Mouse (Mus musculus) mature B cell (primary cell): ENCODE data around the gene Ltbp3.

Experiments used
- in situ Hi-C: fragments of 300-500 bp; cut with MboI; formaldehyde crosslinking; loops from 2 replicates; pipeline ENCODE4 v1.14.3; 2019

Gene Ltbp3

GRCm38 (mm10) chr19:5793917-5794770 lies 53.4 kb downstream of the Ltbp3 start:
- in situ Hi-C loops, result loop anchor here (5.0 kb wide), 1 partner anchor 53 kb away; no protein-coding TSS in a partner anchor

DNA sequence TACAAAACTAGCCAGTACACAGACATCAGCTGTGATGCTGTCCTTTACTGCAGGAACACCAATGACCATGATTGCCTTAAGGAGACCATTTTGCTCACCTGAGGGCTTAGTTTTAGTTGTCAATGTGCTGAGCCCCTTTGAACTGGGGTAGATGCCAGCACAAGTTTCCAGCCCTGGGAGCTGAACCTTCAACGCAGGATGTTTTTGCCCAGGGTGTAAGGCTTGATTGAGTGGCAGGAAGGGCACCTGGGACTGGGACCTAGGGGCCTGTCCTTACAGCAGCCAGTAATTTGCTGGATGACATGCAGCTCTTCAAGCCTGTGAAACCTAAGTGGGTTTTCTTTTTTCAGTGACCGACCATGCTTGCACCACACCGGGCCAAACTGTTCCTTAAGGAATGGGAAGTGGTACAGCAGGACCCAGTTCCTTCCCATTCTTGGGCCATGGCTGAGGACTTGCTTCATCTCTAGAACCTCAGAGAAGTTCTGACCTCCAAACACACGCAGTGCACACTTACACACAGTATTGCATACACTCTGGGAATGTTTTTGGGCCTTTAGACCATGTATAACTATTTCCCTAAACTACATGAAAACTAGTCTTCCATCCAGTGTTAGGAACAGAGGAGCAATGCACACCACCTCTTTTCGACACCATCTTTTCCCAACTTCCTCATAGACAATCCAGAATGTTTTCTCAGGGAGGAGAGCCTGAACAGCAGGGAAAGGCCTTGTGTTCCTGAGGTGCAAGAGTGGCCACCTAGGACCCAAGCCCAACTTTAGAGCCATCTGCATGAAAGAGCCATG lies 54.3 kb downstream of the Ltbp3 start:
- in situ Hi-C loops, result loop anchor here (5.0 kb wide), 1 partner anchor 52 kb away; no protein-coding TSS in a partner anchor

- in situ Hi-C loops, result no loop called here
These were observed 55.2 kb downstream of the Ltbp3 start for GRCm38 (mm10) chr19:5795668-5796572.

DNA sequence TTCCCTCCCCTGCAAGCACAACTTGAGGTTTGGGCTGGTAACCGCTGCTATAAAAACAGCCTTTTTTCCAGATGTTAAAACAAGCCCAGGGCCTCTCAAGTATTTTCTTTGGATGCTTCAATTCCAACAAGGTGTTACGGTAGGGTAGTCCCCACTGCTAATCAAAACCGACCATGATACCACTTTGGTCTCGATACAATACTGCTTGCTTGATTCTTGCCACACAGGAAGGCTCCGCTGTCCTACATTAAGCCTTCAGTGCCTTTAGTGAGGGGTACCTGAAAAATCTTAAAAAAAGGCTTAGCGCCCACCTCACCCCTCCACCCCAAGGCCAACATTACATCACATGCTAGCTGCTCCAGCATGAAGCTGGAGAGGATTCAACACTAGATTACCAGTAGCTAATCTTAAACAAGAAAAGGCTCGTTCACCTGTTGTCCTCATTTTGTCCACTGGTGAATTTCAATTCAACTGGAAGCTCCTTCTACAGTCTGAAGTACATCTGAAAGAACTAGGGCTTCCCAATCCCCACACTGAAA lies 55.9 kb downstream of the Ltbp3 start:
- in situ Hi-C loops, result no loop called here

- in situ Hi-C loops, result no loop called here
These were observed 56.8 kb downstream of the Ltbp3 start for GRCm38 (mm10) chr19:5797381-5798111.

GRCm38 (mm10) chr19:5798700-5799479 lies 58.2 kb downstream of the Ltbp3 start:
- in situ Hi-C loops, result no loop called here

- in situ Hi-C loops, result no loop called here
These were observed 59.1 kb downstream of the Ltbp3 start for GRCm38 (mm10) chr19:5799566-5800349.

DNA sequence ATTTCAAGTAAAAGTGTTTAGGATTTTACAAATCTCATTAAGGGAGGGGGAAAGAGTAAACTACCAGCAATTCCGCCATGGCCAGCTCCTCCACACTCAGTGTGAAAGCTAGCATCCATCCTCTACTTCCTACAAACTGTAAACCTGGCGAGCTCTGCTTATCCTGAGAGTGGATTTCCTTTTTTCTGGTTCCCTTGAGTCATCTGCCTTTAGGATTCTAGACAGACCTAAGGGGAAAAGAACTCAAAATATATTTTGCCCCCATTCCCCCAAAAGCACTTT lies 59.6 kb downstream of the Ltbp3 start:
- in situ Hi-C loops, result no loop called here

DNA sequence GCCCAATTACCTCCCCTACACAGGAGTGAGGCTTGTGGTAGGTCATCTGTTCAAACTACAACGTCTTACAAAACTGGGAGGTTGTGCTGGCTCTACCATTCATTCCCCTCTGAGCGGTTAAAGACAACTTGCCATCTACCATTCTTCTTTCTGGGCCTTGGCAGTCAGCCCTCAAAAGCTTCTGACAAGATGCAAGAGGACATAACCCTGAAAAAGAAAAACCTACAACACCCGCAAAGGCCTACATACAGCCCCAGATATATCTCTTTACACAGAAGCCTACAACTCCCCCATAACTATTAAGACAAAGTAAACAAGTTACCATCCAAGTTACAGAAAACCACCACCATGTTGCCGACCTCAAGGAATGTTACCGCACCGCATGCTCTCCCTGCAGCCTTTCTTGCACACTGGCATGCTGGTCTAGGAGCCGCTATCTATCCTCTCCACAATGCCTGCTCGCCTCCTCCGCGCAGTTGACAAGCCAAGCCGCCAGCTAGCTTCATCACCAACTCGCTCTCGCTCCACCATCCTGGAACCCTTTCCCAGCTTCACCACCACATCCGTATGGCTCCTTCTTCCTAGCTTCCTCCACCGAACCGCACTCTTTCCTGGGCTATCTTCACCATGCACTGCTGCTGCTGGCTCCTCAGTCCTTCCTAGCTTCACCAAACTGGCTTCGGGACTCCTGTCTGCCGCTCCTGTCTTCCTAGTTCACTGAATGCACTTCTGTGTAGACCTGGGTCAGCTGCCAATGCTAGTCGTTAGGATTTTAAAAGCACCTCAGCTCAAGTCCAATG lies 60.1 kb downstream of the Ltbp3 start:
- in situ Hi-C loops, result no loop called here

DNA sequence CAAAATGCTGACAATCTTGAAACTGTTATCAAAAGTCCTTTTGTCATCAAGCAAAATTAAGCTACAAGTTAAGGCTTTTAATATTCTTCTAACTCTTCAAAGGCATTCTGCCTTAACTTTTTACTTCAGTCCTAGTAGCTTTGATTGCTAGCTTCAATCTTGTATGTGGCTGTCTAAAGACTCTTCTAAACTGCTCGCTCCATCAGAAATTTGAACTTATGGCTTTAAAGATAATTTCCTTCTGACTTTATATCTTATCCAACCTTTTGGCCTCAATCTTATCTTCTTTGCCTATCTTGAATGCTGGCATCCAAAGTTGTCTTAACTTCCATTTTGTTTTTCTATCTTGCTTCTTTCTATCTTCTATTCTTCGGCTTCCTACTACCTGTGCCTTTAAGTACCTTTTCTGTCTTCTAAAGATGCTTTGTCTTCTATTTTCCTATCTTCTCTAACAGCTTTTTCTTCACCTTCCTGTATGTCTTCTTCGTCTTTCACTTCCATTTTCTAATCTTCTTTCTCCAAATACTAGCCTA lies 60.8 kb downstream of the Ltbp3 start:
- in situ Hi-C loops, result no loop called here

DNA sequence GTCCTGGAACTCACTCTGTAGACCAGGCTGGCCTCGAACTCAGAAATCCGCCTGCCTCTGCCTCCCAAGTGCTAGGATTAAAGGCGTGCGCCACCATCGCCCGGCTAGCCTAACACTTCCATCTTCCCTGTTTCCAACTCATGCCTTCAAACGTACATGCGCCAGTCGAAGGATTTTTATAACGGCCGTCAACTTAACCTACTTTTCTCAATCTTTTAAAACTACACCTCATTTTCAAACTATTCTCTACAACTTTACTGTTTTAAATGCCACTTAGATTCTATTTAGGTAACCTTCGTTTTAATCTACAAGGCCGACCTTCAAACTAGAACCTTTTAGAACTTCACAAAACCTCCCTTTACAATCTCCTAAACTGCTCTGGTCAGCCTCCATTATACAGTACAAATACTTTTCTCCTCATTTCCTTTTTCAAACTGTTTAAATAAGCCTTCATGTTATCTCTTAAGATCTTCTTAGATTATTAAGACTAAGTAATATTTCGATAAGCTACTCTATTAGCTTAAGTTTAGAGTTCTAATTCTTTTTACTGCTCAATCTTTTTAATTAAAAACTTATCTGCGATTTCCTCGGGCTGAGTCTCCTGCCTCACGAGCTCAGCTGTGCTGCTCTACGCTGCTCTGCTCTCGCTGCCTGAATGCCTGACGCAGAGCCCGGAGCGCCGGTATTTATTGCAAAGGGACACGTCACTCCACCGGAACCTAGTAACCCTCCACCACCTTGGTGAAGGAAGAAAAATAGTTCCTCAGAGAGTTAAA lies 61.5 kb downstream of the Ltbp3 start:
- in situ Hi-C loops, result no loop called here

DNA sequence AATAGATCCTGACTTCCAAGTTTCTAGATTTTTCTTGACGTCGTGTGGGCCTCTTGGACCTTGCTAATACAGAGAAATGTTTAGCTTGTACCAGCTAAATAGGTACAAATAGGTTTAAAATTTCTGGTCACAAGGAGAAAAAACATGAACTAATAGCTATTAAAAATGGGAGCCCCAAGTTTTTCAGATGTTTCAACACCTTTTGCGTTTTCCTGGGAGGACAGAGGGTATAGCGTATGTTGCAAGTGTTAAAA lies 62.0 kb downstream of the Ltbp3 start:
- in situ Hi-C loops, result no loop called here

DNA sequence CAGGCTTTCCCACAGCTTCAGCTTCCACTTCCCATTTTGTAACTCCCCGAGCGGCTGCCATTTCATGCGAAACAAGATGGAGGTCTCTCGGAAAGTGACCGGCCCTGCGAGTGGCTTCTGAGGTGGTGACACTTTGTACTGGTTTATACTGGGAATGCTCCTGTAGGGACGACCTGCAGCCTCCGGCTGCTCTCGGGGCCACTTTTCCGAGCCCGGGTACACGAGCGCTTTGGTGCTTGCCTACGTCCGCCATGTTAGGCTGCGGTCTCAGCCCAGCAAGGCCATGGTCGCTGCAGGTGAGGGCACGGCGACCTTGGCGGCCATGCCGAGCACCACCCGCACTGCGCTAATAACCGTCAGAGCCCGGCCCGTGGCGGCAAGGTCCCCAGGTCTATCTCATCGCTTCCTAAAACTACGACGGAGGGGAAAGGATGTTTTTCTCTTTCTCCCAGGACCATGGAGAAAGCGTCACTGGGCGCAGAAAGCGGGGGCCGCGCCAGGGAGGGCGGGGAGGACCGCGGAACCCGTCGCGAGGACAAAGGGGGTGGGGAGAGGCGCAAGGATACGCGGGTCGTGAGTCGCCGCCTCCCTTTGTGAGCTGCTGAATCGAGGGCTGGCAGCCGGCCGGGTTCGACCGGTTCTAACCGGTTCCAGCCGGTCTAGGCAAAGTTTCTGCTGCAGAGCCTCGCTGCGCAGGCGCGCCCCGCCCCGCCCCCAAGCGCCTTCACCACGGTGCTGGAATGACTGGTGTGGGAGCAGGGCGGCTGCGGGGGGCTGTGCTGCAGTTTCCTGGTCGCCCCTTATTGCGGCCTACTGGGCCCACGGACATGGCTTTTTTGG lies 62.6 kb downstream of the Ltbp3 start:
- in situ Hi-C loops, result no loop called here

DNA sequence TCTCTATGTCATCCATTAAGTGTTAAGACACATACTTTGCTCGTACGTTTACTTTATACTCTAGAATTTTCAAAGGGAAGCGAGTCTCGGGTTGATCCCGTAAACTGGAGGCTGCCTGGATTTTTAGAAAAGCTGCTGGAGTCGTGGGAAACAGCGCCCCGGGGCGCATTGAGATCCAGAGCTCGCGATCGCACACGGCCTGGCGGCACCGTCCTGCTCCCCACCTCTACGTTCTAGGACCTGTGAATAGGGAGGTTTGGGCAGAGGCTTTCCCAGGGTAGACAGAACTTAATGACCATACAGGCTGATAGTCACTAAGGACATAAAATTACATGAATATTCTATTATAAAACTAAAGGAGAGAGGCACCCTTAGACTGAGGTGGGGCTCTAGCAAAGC lies 63.2 kb downstream of the Ltbp3 start:
- in situ Hi-C loops, result no loop called here

GRCm38 (mm10) chr19:5804371-5804899 lies 63.7 kb downstream of the Ltbp3 start:
- in situ Hi-C loops, result no loop called here

DNA sequence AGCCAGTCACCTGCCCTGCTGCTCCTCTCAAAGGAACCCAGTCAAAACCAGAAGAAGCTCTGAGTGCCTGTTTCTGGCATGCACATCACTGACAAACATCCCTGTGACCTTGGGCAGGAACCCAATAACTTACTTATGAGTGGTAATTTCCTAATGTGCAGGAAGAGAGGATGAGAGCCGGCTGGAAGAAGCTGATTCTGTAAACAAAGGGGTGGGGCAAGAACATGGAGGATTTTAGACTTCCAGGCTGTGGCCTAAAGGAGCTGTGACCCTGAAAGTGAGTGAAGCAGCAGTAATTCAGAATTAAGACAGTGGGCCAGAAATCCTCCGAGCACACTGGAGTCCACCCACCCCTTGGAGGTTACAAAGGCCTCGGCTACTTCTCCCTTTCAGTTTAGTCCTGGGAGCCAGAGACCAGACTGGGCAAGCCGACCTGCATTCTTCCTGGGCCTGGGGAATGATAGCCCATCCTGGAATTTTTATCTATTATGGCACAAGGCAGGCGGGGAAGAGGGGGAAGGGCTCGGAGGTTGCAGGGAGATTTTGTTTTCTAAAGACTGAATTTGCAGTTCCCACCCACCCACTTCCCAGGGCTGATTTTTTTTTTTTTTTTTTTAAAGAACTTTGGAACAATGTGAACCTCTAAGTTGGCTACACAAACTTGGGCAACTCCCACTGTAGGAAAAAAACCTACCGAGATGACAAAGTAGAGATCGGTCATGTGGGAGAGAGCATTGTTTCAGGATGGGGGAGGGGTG lies 65.5 kb downstream of the Ltbp3 start:
- in situ Hi-C loops, result no loop called here
